Mouse (Mus musculus): ENCODE data around the gene Afm.

GRCm38 (mm10) chr5:90584799-90585198 is 66.1 kb downstream of the Afm start:
- TF ChIP-seq CTCF (IDR thresholded peaks at IDR 0.05; ENCODE audit: low read depth) (no peak), EP300 (IDR thresholded peaks at IDR 0.05; ENCODE audit: low read depth) (no peak)
